Mouse (Mus musculus) embryonic fibroblast, embryonic 13.5 days (primary cell): ENCODE measurements around the gene Rbm34. TPM values are rescaled to one million over a fixed set of nuclear protein-coding genes. Genes with fewer than 3 reads are reported as not detected.

Experiments used
- H3K27ac ChIP-seq: 2 replicates; pipeline ENCODE4 v1.5.1; 2012; ENCODE audit warnings: low read length, control low read depth, inconsistent platforms; ENCODE audit not compliant: insufficient read depth
- H3K4me1 ChIP-seq: 2 replicates; pipeline ENCODE4 v1.6.1; 2011; ENCODE audit warnings: low read length; ENCODE audit not compliant: control insufficient read depth, insufficient read depth
- H3K4me3 ChIP-seq: 2 replicates; pipeline ENCODE4 v1.5.1; 2011; ENCODE audit warnings: mild to moderate bottlenecking, control low read depth, low read length; ENCODE audit not compliant: insufficient read depth
- CTCF ChIP-seq: IDR thresholded peaks from 2 replicates; pipeline ENCODE4 v1.5.1; 2011; ENCODE audit warnings: mild to moderate bottlenecking, control low read depth, low read length, moderate library complexity, borderline replicate concordance; ENCODE audit not compliant: insufficient read depth
- POLR2A ChIP-seq: IDR thresholded peaks from 2 replicates; pipeline ENCODE4 v1.6.1; 2011; ENCODE audit warnings: low read depth, mild to moderate bottlenecking, control low read depth, low read length, moderate library complexity
- polyA plus RNA-seq: library from polyadenylated mRNA; stranded (reverse); fragments of >200 nt; gene quantifications from 2 replicates; pipeline ENCODE4 v1.2.4, GENCODE M21; 2011; ENCODE audit warnings: low read depth; ENCODE audit not compliant: missing spikeins, insufficient read length

The Rbm34 gene
- polyA plus RNA-seq, 1 experiment, result 20.9 TPM

DNA sequence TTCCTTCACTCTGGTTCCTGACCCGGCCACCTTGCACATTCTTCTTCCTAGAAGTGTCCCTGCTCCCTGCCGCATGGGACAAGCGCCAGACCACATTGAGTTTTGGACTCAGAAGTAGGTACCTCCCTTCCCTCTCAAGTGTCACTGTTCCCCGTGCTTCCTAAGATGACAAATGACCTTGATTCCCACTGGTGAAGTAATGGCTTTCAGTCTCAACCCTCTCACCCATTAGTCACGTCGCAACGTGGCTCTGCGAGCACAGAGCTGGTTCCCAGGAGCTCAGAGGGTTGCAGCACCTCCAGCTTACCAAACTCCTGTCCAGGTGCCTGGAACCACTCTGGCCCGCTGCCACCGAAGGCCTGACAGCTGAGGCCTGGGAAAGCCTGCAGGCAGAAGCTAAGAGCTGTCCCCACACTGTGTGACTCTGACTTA is 61.5 kb downstream of the Rbm34 start:
- Histone ChIP-seq H3K4me1 (peaks cover 8% of the 10 kb centered on the region), H3K27ac (no peak overlapping the region), H3K4me3 (no peak overlapping the region)
- no peak for TF ChIP-seq CTCF
- no peak for TF ChIP-seq POLR2A

- TF ChIP-seq POLR2A, result no peak
- no peak overlapping the region for H3K27ac ChIP-seq
- H3K4me1 ChIP-seq, result peaks cover 9% of the 10 kb centered on the region
- H3K4me3 ChIP-seq, result no peak overlapping the region
Observed at GRCm38 (mm10) chr8:126908805-126909204, 62.1 kb downstream of the Rbm34 start.

DNA sequence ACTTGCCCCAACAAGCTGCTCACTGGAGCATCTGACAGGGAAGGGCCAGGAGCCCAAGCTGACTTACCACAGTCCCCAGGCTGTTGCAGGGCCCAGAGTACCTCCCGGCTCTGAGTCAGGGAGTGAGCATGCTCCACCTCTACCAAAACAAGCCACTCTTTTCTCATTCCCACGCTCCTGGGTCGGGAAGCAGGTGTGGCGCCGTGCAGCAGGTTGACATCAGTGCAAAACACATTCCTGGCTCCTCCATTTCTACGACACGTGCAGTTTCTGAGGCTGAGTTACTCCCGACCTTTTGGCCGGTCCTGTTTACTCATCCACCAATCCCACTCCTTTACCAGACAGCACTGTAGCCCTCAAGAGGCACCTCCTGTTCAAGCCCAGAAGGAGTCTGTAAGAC is 62.9 kb downstream of the Rbm34 start:
- Histone ChIP-seq H3K4me3 (no peak overlapping the region), H3K27ac (no peak overlapping the region), H3K4me1 (peaks cover 11% of the 10 kb centered on the region)
- no peak for TF ChIP-seq POLR2A
- TF ChIP-seq CTCF, result no peak

- no peak overlapping the region for H3K27ac ChIP-seq
- no peak overlapping the region for H3K4me3 ChIP-seq
- H3K4me1 ChIP-seq, result peaks cover 11% of the 10 kb centered on the region
- no peak for TF ChIP-seq CTCF
- TF ChIP-seq POLR2A, result no peak
Observed at GRCm38 (mm10) chr8:126907374-126907773, 63.5 kb downstream of the Rbm34 start.

DNA sequence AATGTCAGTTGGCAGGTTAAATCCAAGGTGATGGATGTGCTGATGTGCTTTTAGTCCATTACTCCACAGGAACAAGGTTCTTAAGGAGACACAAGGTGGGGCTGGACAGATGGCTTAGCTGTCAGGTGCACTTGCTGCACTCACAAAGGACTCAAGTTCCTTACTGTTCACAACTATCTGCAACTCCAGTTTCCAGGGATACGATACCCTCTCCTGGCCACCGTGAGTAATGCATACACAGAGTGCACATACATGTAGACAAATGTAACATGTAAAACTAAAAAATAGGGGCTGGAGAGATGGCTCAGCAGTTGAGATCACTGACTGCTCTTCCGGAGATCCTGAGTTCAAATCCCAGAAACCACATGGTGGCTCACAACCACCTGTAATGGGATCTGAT is 65.5 kb downstream of the Rbm34 start:
- no peak overlapping the region for H3K4me3 ChIP-seq
- TF ChIP-seq POLR2A, result no peak
- TF ChIP-seq CTCF, result no peak
- H3K27ac ChIP-seq, result no peak overlapping the region
- H3K4me1 ChIP-seq, result peaks cover 11% of the 10 kb centered on the region

- TF ChIP-seq CTCF (no peak), POLR2A (no peak)
- no peak overlapping the region for H3K27ac ChIP-seq
- no peak overlapping the region for H3K4me3 ChIP-seq
- peaks cover 3% of the 10 kb centered on the region; the same call in 1 of the 2 replicates for H3K4me1 ChIP-seq
Observed at GRCm38 (mm10) chr8:126903927-126904326, 66.9 kb downstream of the Rbm34 start.

GRCm38 (mm10) chr8:126903224-126903895 is 67.5 kb downstream of the Rbm34 start:
- Histone ChIP-seq H3K27ac (no peak overlapping the region), H3K4me1 (peaks cover 3% of the 10 kb centered on the region; the same call in 1 of the 2 replicates), H3K4me3 (no peak overlapping the region)
- TF ChIP-seq POLR2A, result no peak

DNA sequence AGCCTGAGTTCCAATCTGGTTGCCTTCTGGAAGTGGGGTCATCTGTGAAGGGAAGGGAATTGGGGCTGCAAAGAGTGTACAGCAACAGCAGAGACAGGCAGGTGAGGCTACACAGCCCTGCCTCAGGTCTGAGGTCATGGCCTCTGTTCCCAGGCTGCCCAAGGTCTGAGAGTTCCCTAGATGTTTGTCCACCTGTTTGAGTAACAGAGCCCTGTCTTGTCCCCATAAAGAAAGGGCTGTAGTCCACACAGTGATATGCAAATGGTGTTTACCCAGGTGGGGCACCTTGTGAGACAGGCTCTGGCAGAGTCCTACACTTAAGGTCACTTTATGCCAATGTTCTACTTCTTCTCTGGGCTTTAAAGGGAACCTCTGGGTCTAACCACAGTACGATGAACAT is 69.3 kb downstream of the Rbm34 start:
- no peak overlapping the region for H3K27ac ChIP-seq
- peaks cover 3% of the 10 kb centered on the region; the same call in 1 of the 2 replicates for H3K4me1 ChIP-seq
- TF ChIP-seq POLR2A, result no peak
- no peak for TF ChIP-seq CTCF

GRCm38 (mm10) chr8:126901049-126901448 is 69.8 kb downstream of the Rbm34 start:
- Histone ChIP-seq H3K4me1 (peaks cover 3% of the 10 kb centered on the region; the same call in 1 of the 2 replicates), H3K4me3 (no peak overlapping the region), H3K27ac (no peak overlapping the region)
- TF ChIP-seq CTCF, result no peak
- no peak for TF ChIP-seq POLR2A

More for the DNA sequence above, 69.3 kb downstream of the Rbm34 start:
- no peak overlapping the region for H3K4me3 ChIP-seq

Other genes starting within 250 kb of the Rbm34 start
- 193 and 252 TPM in 2 replicates for gene Tomm20, start 25.2 kb downstream of the Rbm34 start, polyA plus RNA-seq
- gene Pard3, start 92.8 kb upstream of the Rbm34 start, polyA plus RNA-seq, result 30.9 and 34.4 TPM in 2 replicates